Mouse (Mus musculus) ES-E14 (cell line): ENCODE results near the gene Hspb3. TPM values are rescaled to one million over a fixed set of nuclear protein-coding genes. Genes with fewer than 3 reads are reported as not detected.

Source experiments
- DNase-seq: peaks from one replicate; pipeline ENCODE4 v3.0.0-alpha.2; 2013; ENCODE audit warnings: low read depth, low spot score
- H3K27ac ChIP-seq: 2 replicates; pipeline ENCODE4 v1.5.1; 2012; ENCODE audit warnings: low read depth, mild to moderate bottlenecking, low read length, moderate library complexity, mixed read lengths; ENCODE audit not compliant: poor library complexity, insufficient read depth, severe bottlenecking
- H3K36me3 ChIP-seq: 2 replicates; pipeline ENCODE4 v1.6.1; 2012; ENCODE audit warnings: mild to moderate bottlenecking, low read length, moderate library complexity, mixed read lengths; ENCODE audit not compliant: control insufficient read depth, poor library complexity, insufficient read depth, severe bottlenecking
- H3K4me1 ChIP-seq, 2 experiments: fragments of 150-350 bp in 1 of 2; sonication (generic) in 1 of 2; 2 replicates each; pipeline ENCODE4 v1.6.1; 2012; ENCODE audit warnings: low read length in 2 of 2, mild to moderate bottlenecking in 1 of 2, mixed read lengths in 1 of 2; ENCODE audit not compliant: control insufficient read depth in 2 of 2, insufficient read depth in 2 of 2, poor library complexity in 1 of 2
- H3K4me3 ChIP-seq, 2 experiments: fragments of 150-350 bp in 1 of 2; sonication (generic) in 1 of 2; 2 replicates each; pipeline ENCODE4 v1.5.1; 2012; ENCODE audit warnings: low read length in 2 of 2, low read depth in 1 of 2, mild to moderate bottlenecking in 1 of 2, mixed read lengths in 1 of 2; ENCODE audit not compliant: insufficient read depth in 1 of 2, poor library complexity in 1 of 2, severe bottlenecking in 1 of 2
- H3K9ac ChIP-seq: 2 replicates; pipeline ENCODE4 v1.6.1; 2012; ENCODE audit warnings: low read depth, mild to moderate bottlenecking, low read length, mixed read lengths; ENCODE audit not compliant: poor library complexity, insufficient read depth, severe bottlenecking
- H3K9me3 ChIP-seq: fragments of 150-350 bp; sonication (generic); 2 replicates; pipeline ENCODE4 v1.6.1; 2012; ENCODE audit warnings: low read depth, mild to moderate bottlenecking, low read length; ENCODE audit not compliant: control insufficient read depth, insufficient read depth
- CHD2 ChIP-seq: IDR thresholded peaks from 2 replicates; pipeline ENCODE4 v1.6.1; 2014; ENCODE audit warnings: mild to moderate bottlenecking, low read depth, low read length, inconsistent platforms
- HCFC1 ChIP-seq: IDR thresholded peaks from 2 replicates; pipeline ENCODE4 v1.6.1; 2012; ENCODE audit warnings: low read length, inconsistent platforms, borderline replicate concordance; ENCODE audit not compliant: insufficient read depth
- MAFK ChIP-seq: IDR thresholded peaks from 2 replicates; pipeline ENCODE4 v1.6.1; 2014; ENCODE audit warnings: mild to moderate bottlenecking, low read depth, low read length, inconsistent platforms; ENCODE audit not compliant: insufficient read depth
- ZC3H11A ChIP-seq: IDR thresholded peaks from 2 replicates; pipeline ENCODE4 v1.6.1; 2012; ENCODE audit warnings: low read depth, mild to moderate bottlenecking, inconsistent platforms, low read length, borderline replicate concordance
- ZNF384 ChIP-seq: IDR thresholded peaks from 2 replicates; pipeline ENCODE4 v1.6.1; 2012; ENCODE audit warnings: low read depth, low read length, inconsistent platforms
- in situ Hi-C, 2 experiments: fragments of 600-800 bp; cut with MboI; formaldehyde crosslinking; loops; one replicate each; pipeline ENCODE4 v1.15.1; 2025; ENCODE audit warnings: low sequenced_read_pairs in 2 of 2, inconsistent platforms in 1 of 2; ENCODE audit not compliant: unreplicated experiment in 2 of 2
- total RNA-seq: library from RNA; depleted of rRNA; stranded (reverse); fragments of 300-350 nt; gene quantifications from 2 replicates; pipeline ENCODE4 v1.2.3, GENCODE M21; 2012

The Hspb3 gene
- total RNA-seq, 1 experiment, result not detected

DNA sequence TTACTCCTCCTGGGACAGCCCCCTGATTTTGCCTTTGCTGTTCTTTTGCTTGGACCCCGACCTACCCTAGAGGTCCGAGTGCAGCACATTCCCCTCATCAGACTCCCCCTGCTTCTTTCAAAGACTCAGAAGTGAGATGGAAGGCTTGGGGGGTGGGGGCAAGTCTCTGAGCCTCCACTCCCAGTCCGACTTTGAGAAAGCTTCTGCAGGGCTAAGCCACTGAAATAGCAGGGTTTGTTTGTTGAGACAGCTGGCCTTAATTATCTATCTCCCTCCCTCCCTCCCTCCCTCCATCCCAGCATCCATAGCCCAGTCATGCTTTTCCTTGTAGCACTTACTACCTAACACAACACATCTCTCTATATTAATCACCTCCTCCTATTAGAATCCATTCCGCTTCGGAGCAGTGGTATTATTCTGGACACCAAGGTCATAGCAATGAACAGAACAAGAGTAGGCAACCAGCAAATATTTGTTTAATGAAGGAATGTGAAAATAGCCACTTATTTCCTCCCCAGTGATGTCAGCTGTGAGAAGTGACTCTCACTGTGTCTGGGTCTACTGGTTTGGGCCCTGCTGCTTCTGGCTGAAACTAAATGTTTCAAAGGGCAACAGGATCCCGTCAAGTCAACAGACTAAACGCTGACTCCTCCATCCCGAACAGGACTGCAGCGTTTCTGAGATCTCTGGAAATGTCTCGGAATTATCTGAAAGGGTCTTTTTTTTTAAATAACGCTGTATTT lies 41.2 kb downstream of the Hspb3 start:
- no peak overlapping the region for H3K9ac ChIP-seq
- no peak for DNase-seq
- no peaks in the 10 kb centered on the region for H3K36me3 ChIP-seq
- TF ChIP-seq CHD2 (no peak), ZNF384 (no peak), MAFK (no peak), ZC3H11A (no peak), HCFC1 (no peak)
- no peaks in the 10 kb centered on the region for H3K9me3 ChIP-seq
- no peak overlapping the region for H3K4me3 ChIP-seq
- no peak overlapping the region for H3K27ac ChIP-seq
- in situ Hi-C loops, result no loop called here
- H3K4me1 ChIP-seq, result peaks cover 3 to 4% of the 10 kb centered on the region in 2 experiments; a peak in 2 of 4 replicates

DNA sequence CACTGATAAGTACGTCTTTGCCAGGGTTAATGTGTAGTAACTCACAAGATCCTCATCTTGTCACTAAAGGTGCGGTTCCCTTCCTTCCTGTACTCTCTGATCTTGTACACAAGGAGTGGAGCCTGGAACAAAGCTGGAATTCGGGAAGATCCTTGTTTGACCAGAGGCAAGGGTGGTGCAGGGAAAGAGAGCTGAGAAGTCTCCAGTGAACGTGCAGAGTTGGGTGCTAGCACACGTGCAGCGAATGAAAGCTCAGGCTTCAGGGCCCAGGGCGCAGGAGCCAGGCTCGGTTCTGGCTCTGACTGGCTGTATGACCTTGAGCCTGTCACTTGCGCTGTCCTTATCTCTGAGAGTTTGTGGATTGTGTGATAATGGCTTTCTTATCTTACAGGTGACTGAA lies 44.5 kb downstream of the Hspb3 start:
- H3K9ac ChIP-seq, result no peak overlapping the region
- H3K9me3 ChIP-seq, result no peaks in the 10 kb centered on the region
- TF ChIP-seq ZC3H11A (no peak), ZNF384 (no peak), HCFC1 (no peak), CHD2 (no peak), MAFK (no peak)
- in situ Hi-C loops, result no loop called here
- H3K4me3 ChIP-seq, result no peak overlapping the region
- no peak for DNase-seq
- no peak overlapping the region for H3K27ac ChIP-seq
- H3K36me3 ChIP-seq, result peaks cover 8% of the 10 kb centered on the region; the same call in 1 of the 2 replicates
- peaks cover 6 to 8% of the 10 kb centered on the region in 2 experiments; a peak in 2 of 4 replicates for H3K4me1 ChIP-seq

DNA sequence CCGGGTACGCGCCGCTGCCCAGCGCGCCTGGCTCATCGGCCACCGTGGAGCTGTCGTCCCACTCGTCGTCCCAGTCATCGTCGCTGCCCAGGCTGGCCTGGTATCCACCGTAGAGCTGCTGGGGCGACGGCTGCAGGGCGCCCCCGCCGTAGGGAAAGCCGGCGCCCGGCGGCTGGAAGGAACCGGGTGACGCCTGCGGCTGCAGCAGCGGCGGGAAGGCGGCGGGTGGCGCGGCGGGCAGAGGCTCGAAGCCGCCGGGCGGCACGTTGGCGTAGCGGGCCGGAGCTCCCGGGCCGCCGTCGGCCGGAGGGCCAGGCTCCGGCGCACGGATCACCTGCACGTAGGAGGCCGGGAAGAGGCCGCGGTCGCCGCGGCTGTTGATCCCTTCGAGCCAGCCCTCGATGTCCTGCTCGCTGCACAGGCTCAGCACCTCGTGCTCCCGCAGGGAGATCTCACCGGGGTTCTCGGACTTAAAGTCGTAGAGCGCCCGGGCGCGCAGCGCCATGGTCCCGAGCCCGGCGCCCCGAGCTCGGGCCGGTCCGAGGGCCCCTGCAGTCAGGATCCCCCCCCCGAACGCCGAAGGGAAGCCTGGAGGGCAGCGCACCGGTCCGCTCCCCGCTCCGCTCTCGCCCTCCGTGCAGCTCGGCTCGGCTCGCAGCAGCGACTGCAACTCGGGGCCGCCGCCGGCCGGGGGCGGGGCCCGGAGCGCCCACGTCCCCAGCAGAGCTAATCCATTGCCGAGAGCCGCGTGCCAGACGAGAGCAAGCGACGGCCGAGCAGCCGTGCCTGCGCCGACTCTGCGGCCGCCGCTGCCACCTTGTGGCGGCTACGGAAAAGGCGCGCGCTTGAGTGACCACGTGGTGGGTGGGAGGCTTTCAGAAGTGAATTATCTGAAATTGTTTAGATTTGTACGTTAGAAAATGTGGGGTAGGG lies 45.3 kb downstream of the Hspb3 start, which contains the start of gene Snx18:
Gene Snx18, minus strand, starts transcription at position 674 of the 933 bp plus-strand sequence.
- Histone ChIP-seq H3K27ac (no peak within 1 kb of the TSS), H3K4me1 (peaks cover 6 to 8% of the 10 kb centered on the region in 2 experiments; a peak in 2 of 4 replicates), H3K36me3 (peaks cover 9% of the 10 kb centered on the region; the same call in 1 of the 2 replicates), H3K4me3 (peak within 1 kb of the TSS; percentile 74 to 83), H3K9ac (peak within 1 kb of the TSS; percentile 87), H3K9me3 (no peaks in the 10 kb centered on the region)
- in situ Hi-C loops, result no loop called here
- peak; percentile 89 for DNase-seq
- TF ChIP-seq MAFK (0 out of 2 replicates have a peak, but pooled peaks have one; percentile 4), CHD2 (no peak), HCFC1 (peak; percentile 85), ZNF384 (no peak), ZC3H11A (peak; percentile 97)

DNA sequence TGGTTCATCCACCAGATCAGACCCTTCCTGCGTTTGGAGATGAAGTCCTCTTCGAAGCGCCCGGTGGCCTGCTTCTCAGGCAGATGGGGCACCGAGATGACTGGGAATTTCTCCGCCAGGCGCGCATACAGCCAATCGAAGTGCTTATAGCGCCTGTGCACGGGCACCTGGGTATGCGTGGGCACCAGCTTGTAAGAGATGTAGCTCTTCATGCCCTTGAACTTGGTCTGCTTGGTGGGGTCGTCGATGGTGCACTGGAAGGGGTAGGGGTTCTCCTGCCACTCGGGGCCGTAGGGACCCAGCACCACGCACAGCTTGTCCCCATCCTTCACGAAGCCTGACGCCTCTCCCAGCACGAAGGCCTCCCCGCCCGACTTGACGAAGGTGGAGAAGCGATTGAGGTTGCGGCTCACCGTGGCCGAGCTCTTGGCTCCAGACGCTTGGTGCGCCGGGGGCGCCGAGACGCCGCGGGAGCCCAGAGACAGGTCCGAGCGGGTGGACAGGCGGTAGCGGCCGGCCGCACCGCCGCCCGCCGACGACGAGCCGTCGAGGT lies 46.1 kb downstream of the Hspb3 start:
- TF ChIP-seq ZC3H11A, result no peak
- no peak for TF ChIP-seq ZNF384
- H3K9me3 ChIP-seq, result no peaks in the 10 kb centered on the region
- H3K4me3 ChIP-seq, result peak overlapping the region; percentile 74 to 83
- H3K4me1 ChIP-seq, result peaks cover 6 to 12% of the 10 kb centered on the region in 2 experiments; a peak in 2 of 4 replicates
- peaks cover 10% of the 10 kb centered on the region; the same call in 1 of the 2 replicates for H3K36me3 ChIP-seq
- H3K27ac ChIP-seq, result no peak overlapping the region
- H3K9ac ChIP-seq, result peak overlapping the region; percentile 87
- in situ Hi-C loops, result no loop called here
- DNase-seq, result no peak
